Mouse (Mus musculus): ENCODE results near the gene Mrpl35. TPM values are rescaled to one million over a fixed set of nuclear protein-coding genes. Genes with fewer than 3 reads are reported as not detected.

Mrpl35 gene
- polyA plus RNA-seq, 1 experiment from 2014 or later: 79.1 TPM

Other genes with a start within 250 kb of the Mrpl35 start
- 43.2 and 43.5 TPM in 2 replicates for gene Kdm3a, start 194.0 kb downstream of the Mrpl35 start, polyA plus RNA-seq (2014; fragmentation: Nextera tagmentation; extraction: Ambion mirVana)
- gene Reep1, start 119.4 kb downstream of the Mrpl35 start, polyA plus RNA-seq (2014; fragmentation: Nextera tagmentation; extraction: Ambion mirVana): 20.8 and 23.9 TPM in 2 replicates
- 216 and 224 TPM in 2 replicates for gene Immt, start 4.4 kb upstream of the Mrpl35 start, polyA plus RNA-seq (2014; fragmentation: Nextera tagmentation; extraction: Ambion mirVana)
- 116 and 121 TPM in 2 replicates for gene Ptcd3, start 81.8 kb upstream of the Mrpl35 start, polyA plus RNA-seq (2014; fragmentation: Nextera tagmentation; extraction: Ambion mirVana)
- 32.9 and 35.2 TPM in 2 replicates for gene Polr1a, start 82.1 kb upstream of the Mrpl35 start, polyA plus RNA-seq (2014; fragmentation: Nextera tagmentation; extraction: Ambion mirVana)

All from intestine, embryonic 14.5 days (tissue).